Mouse (Mus musculus): ENCODE measurements around the gene Dscaml1. TPM values are rescaled to one million over a fixed set of nuclear protein-coding genes. Genes with fewer than 3 reads are reported as not detected.
"Not testable (repeated sequence)": the region's sequence is repeated elsewhere in the genome, so short reads cannot be mapped to it uniquely, and the experiment has no call there.

Gene Dscaml1
- total RNA-seq, 2 experiments from 2014 or later = not detected

DNA sequence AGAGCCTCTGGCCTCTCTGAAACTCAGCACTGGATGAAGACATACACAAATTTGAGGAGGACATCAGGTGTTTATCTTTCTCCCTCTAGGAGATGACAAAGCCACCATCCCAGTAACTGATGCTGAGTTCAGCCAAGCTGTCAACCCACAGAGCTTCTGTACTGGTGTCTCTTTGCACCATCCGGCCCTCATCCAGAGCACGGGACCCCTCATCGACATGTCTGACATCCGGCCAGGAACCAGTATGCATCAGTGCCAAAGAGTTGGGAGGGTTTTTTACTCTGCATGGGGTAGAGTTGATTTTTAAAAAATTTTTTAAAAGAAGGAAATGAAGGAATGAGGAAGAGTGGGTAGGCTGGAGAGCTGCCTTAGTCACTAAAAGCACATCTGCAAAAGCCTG lies 323.5 kb downstream of the Dscaml1 start:
- ATAC-seq (replicated peaks; ENCODE audit: poor library complexity) = no peak

DNA sequence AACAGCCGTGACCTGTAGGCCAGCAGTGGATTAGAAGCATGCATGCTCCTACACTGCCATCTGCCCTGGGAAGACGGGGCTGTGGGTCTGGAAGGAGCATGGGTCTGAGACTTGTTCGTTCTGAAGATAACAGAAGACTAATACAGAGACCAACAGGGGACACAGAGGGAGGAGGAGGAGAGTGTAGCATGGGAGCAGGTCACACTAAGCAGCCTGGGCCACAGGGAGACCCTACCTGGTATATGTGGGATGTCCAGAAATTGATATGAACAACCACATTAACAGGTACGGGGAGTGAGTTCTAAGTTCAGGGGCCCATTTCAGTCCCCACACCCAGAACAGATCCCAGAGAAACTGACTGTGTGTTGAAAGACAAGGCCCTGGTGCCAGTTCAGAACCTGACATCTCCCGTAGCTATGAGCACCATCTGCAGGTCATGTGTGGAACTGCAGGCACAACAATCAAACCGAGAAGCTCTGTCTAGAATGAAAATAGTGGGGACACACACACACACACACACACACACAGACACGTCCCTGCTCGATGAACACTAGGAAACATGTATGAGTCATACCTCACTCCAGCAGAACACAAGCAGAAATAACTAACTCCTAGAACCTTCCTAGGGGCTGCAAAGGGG lies 328.1 kb downstream of the Dscaml1 start:
- peak; percentile 90 for ATAC-seq (replicated peaks; ENCODE audit: poor library complexity)

- no peak for ATAC-seq (replicated peaks; ENCODE audit: poor library complexity)
Measured at GRCm38 (mm10) chr9:45766195-45766594, 339.8 kb downstream of the Dscaml1 start.

GRCm38 (mm10) chr9:45767155-45767554 lies 340.7 kb downstream of the Dscaml1 start:
- no peak for ATAC-seq (replicated peaks; ENCODE audit: poor library complexity)

DNA sequence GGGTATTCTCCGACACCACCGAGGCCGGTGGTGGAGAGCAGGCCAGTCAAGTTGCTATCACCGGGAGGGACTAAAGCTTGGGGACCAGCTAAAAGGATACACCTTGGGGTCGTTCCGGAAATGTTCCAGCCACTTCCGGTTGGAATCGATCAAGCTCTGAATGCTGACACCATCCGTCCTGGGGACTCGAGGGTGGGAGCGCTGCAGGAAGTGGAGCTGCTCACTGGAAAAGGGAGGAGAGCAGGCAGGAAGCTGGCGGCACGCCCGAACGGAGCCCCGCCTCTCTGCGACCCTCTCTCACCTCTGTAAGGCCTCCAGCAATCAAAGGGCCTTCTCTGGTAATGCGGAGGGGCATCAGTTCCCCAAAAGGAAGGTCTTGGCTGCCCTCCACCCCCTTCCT lies 342.0 kb downstream of the Dscaml1 start:
- ATAC-seq (replicated peaks; ENCODE audit: poor library complexity) = no peak

- no peak for ATAC-seq (replicated peaks; ENCODE audit: poor library complexity)
Measured at GRCm38 (mm10) chr9:45769596-45769995, 343.2 kb downstream of the Dscaml1 start.

DNA sequence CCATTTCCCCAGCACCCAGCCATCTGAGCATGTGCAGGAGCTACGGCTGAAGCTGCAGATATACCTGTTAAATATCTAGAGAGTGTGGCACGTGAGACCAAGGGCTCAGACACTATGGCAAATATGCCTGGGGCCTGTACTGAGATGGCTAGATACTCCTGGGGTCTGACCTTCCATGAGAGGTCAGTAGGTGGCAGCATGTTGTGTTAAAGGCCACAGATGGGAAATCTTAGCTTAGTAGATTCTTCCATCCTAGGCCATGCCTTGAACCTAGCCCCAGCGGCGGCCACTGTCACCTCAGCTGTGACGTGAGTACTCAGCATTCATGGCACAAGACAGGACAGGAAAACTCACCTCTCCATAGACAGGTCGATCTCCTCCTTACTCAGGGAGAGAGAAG lies 347.7 kb downstream of the Dscaml1 start:
- peak; percentile 60 for ATAC-seq (replicated peaks; ENCODE audit: poor library complexity)

DNA sequence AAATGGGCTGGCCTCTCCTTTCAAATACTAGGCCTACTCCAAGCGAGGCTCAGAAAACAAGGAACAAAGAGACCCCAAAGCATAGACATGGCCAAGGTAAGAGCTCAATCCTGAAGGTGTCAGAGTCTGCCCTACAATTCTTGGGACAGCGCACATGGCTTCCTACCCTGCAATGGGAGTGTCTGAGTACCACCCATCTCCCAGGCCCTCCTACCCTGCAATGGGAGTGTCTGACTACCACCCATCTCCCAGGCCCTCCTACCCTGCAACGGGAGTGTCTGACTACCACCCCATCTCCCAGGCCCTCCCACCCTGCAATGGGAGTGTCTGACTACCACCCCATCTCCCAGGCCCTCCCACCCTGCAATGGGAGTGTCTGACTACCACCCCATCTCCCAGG lies 349.7 kb downstream of the Dscaml1 start:
- ATAC-seq (replicated peaks; ENCODE audit: poor library complexity) = not testable (repeated sequence)

DNA sequence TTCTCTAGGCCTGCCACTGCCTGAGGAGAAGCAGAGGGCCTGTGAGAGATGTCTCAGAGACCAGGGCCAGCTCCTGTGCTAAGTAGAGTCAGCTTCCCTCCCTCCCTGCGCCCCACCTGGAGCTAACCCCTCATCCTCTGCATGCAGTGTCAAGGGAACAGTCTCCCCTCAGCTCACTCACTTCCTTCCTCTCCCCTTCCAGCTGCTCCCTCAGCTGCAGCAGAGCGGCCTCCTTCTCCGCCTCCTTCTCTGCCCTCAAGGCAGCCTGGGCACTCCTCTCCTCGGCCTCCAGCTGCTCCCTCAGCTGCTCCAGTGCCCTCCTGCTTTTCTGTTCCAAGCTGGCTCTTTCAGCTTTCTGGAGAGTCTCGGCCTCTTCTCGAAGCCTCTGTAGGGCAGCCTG lies 352.8 kb downstream of the Dscaml1 start:
- no peak for ATAC-seq (replicated peaks; ENCODE audit: poor library complexity)

DNA sequence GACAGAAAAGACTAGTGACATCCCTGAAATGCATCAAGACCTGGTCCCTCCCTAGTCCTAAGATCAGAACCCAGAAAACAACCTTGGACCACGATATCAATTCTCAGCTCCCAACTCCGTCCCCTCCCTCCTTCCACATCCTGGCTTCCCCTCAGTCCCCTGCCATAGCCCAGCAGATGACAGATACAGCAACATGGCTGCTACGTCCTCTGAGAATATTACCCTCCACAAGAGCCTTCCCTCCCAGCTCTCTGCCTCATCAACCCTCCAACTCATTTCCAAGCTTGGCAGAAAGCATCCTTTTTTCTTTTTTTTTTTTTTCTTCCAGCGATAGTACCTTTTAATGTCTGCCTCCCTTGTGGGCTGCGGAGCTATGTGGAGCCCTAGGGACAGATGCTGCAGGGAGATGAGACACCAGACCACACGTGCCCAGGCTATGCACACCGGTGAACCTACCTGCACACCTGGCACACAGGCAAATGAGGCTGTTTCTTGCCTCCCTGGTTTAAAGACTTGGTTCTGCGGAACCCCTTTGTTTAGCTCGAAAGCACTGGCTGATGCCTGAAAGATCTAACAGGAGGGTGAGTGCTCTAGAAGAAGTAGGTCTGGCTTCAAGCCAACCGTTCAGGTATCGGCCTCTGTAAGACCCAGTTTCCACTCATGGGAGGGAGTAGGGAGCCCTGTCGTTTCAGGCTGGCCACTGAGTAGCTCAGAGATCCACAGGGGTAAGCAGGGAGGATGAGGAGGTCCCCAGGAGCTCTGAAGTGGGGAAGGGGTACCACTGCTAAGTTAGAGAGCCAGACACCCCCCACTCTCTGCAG lies 357.0 kb downstream of the Dscaml1 start:
- no peak for ATAC-seq (replicated peaks; ENCODE audit: poor library complexity)

- peak; percentile 14; the same call in 1 of the 2 replicates for ATAC-seq (replicated peaks; ENCODE audit: poor library complexity)
Measured at GRCm38 (mm10) chr9:45787071-45787470, 360.6 kb downstream of the Dscaml1 start.

DNA sequence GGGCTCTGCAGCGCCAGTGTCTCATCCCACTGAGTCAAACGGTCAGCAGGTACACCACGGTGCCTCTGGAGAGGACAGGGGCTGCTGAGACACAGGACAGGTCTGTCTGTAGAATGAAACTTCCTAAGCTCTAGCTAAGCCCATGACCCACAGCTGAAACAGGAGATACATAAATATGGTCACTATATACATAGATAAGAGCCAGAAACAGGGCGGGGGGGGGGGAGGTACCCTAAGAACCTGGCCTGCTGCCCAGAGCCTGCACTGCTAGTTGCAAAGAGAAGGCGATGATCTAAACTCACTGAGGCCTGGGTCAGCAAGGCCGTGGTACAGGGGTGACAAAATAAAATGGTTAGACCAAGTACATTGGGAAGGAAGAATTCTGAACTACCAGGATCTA lies 361.1 kb downstream of the Dscaml1 start:
- peak; percentile 58 for ATAC-seq (replicated peaks; ENCODE audit: poor library complexity)

- ATAC-seq (replicated peaks; ENCODE audit: poor library complexity) = peak; percentile 87
Measured at GRCm38 (mm10) chr9:45788405-45788804, 362.0 kb downstream of the Dscaml1 start.

GRCm38 (mm10) chr9:45791456-45792142 lies 365.2 kb downstream of the Dscaml1 start:
- ATAC-seq (replicated peaks; ENCODE audit: poor library complexity) = no peak

DNA sequence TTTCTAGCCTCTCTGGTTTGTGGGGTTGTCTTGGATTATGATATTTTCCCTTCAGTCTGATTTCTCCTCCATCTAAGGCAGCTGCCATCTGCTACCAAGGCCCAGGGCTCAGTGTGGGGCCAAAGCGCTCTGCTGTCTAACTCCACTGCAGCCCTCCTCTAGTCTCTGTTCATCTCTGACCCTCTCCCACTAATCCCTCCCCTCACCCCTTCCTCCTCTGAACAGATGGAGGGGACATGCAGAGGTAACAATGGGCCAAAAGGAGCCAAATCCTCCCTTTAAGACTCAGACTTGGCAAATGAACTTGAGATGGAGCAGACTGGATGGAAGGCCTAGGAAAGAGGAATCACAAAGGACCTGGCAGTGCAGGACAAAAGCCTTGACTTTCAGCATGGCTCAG lies 365.8 kb downstream of the Dscaml1 start:
- no peak for ATAC-seq (replicated peaks; ENCODE audit: poor library complexity)

DNA sequence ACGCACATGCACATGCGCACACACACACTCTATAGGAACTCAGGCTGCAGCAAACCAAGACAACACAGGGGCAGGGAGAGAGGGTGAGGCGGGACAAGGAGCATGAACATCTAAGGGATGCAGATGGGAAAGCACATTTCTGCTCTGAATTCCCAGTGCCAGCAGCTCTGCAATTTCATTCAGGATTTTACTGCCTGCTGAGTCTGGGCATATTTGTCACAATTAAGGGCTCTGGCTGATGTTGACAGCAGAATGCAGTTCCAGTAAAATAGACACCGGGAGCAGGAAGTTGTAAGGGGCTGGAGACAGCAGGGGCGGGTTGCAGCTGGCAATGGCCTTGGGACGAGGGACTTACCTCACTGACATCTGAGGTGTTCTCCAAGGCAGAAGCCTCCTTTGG lies 367.3 kb downstream of the Dscaml1 start:
- ATAC-seq (replicated peaks; ENCODE audit: poor library complexity) = no peak

DNA sequence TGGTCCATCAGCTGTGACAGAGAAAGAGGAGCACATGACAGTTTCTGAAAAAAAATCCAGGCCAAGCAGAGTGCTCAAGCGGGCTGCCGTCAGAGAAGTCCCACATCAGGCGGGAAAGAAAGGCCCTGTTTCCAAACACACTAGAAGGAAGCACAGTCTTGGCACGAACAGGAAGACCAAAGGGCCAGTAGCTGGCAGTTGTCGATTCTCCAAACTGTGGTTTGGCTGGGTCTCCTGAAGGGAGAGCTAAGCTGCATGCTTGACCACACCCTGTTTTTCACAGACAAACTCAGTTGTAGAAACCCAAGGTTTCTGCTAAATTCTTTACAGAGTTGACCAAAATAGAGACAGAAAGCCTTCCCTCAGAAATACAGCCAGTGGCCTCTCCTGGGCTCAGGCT lies 369.3 kb downstream of the Dscaml1 start:
- peak; percentile 30; the same call in 1 of the 2 replicates for ATAC-seq (replicated peaks; ENCODE audit: poor library complexity)

DNA sequence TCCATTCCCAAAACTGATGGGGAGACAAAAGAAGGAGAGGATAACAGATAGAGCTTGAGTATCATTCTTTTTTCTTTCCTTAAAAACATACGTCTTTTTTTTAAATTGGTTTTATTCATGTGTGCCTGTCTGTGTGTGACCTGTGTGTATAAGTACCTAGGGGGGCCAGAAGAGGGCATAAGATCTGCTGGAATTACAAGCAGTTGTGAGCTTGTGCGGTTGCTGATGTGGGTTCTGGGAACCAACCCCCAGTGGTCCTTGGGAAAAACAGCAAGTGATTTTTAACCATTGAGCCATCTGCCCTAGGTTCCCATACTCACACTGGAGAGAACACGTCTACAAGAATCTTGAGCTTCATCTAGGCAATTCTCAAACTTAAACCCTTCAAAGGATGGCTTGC lies 370.8 kb downstream of the Dscaml1 start:
- 0 out of 2 replicates have a peak, but pooled peaks have one; percentile 38 for ATAC-seq (replicated peaks; ENCODE audit: poor library complexity)

DNA sequence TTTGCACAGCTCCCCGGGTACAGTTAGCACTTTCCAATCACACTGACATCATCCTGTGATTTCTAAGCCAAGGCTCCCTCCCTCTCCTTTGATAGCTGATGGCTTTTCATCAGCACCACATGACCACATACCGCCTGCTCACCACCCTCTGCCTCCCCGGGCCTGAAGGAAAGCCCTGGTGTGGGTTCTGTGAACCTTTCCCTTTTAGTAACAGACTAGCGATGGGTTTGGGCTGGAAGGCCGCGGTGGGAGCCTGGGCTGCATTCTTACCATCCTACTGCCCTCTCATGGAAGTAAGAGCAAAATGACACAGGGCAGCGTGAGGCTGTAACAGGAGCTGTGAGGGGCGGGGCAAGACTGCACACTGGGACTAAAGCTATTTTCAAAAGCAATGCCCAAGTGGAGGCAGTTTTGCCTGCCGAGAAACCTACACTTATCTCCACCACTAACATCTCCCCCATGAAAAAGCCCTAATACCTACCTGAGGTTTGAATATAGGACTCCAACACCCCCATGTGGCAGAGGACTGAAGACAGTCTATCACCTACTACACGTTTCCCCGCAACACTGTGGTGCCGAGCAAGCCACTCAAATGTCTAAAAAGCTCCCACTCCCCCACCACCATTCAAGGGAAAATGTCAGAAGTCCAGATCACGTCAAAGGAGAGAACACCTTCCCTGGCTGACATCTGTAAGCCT lies 372.2 kb downstream of the Dscaml1 start:
- ATAC-seq (replicated peaks; ENCODE audit: poor library complexity) = peak; percentile 66

DNA sequence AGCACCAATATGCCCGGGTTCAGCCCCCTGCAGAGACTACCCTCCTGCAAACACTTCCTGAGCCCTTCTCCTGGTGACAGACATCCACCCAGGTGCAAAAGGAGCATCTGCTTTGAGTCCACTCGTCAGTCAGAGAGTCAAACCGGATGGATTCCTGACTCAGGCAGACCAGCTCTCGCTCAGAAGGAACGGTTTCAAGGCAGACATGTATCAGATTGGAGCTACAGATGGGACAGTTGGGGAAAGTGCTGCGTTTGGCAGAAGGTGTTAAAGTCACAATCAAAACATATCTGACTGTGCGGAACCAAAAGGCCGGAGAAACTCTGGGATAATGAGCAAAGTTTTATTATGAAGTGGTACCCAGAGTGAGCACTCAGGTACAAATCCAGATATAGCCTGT lies 373.0 kb downstream of the Dscaml1 start:
- ATAC-seq (replicated peaks; ENCODE audit: poor library complexity) = no peak
